1 mouse cellular context compared by ENCODE assay signal in the genomic region with DNA sequence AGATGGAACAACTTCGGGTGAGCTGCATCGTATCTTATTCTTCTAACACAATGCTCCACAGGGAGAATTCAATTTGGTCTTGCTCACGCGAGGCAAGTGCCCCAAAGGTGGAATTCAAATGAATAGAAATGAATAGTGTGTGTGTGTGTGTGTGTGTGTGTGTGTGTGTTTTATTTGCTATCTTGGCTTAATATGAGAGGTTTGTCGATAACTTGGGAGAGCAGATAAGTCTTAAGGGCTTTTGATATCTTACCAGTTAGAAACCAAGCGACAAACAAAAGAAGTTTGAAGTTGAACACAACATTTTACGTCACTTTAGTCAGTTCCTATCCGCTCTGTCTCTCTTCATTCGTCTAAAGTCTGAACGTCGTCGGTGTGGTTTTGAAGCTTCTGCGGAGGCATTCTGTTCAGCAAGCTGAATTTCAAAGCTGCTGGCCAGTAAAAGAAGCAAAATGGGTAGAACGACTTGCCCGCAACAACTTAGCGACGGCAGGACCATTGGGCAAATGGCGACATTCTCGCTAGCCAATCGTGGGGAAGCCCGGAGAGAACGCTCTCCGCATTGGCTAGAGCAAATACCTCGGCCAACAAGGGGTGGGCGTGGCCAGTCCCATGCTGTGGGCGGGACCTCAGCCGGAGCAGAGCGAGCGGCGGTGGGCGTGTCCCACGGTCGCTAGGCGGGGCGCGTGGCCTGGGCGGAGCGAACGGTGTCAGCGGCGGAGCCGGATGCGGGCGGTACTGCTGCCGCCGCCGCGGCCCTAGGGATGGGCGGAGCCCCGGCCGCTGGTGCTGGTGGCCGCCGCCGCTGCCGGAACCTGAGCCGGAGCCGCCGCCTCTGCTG.
A peak's percentile ranks its signal among the peaks of the same experiment; 100 is the strongest.
TF ChIP-seq lines count a peak whose summit lies in the region.

Gene Mtmr12, plus strand, starts transcription at position 710 of the 841 bp plus-strand sequence.

TF ChIP-seq in myocyte, 11 proteins besides CTCF, POLR2A, EP300 and RAD21 (continued from another document):
- TF ChIP-seq POLR2AphosphoS2 (IDR thresholded peaks at IDR 0.05; ENCODE audit: insufficient read length, low read depth) (peak; percentile 94), CEBPB (IDR thresholded peaks at IDR 0.05; ENCODE audit: insufficient read depth, poor library complexity, severe bottlenecking) (no peak)
